Mouse (Mus musculus): ENCODE data around the gene Golm1. TPM values are rescaled to one million over a fixed set of nuclear protein-coding genes. Genes with fewer than 3 reads are reported as not detected.
A peak's percentile ranks its signal among the peaks of the same experiment; 100 is the strongest.
"Not testable (repeated sequence)": the region's sequence is repeated elsewhere in the genome, so short reads cannot be mapped to it uniquely, and the experiment has no call there.

The Golm1 gene
- total and polyA plus RNA-seq, 3 experiments = 6.5 to 16.2 (median 11.4) TPM

- Histone ChIP-seq H3K4me1 (ENCODE audit: control insufficient read depth, insufficient read depth, low read length) (peaks cover 2% of the 10 kb centered on the region; the same call in 1 of the 2 replicates), H3K9ac (ENCODE audit: low read depth, low read length) (no peak overlapping the region; the same call in 1 of the 2 replicates), H3K4me3 (no peak overlapping the region), H3K27me3 (ENCODE audit: control insufficient read depth, insufficient read depth, low read length) (no peaks in the 10 kb centered on the region), H3K27ac (peak overlapping the region; percentile 79), H3K79me2 (replicated peaks; ENCODE audit: control insufficient read depth, insufficient read depth, low read length) (no peaks in the 10 kb centered on the region; the same call in 1 of the 2 replicates), H3K36me3 (ENCODE audit: control insufficient read depth, insufficient read depth, low read length) (peaks cover 7% of the 10 kb centered on the region)
- TF ChIP-seq POLR2A (IDR thresholded peaks at IDR 0.05; ENCODE audit: insufficient read depth, low read depth, low read length) (no peak), EP300 (IDR thresholded peaks at IDR 0.05; ENCODE audit: insufficient read depth, low read depth, low read length) (no peak), CTCF (IDR thresholded peaks at IDR 0.05) (no peak)
- intact Hi-C loops (cut with DNase I) = no loop called here
- 74% methylated on average over 2 of the region's 2 CpGs for WGBS
- DNase-seq = peak in 1 of 2 experiments; percentile 37
These were observed 65.2 kb downstream of the Golm1 start for GRCm38 (mm10) chr13:59610437-59610836.

- H3K36me3 ChIP-seq (ENCODE audit: control insufficient read depth, insufficient read depth, low read length) = peaks cover 7% of the 10 kb centered on the region
- WGBS = 86% methylated on average over 4 of the region's 4 CpGs
- no peak overlapping the region for H3K4me3 ChIP-seq
- no peak for TF ChIP-seq POLR2A (IDR thresholded peaks at IDR 0.05; ENCODE audit: insufficient read depth, low read depth, low read length)
- TF ChIP-seq EP300 (IDR thresholded peaks at IDR 0.05; ENCODE audit: insufficient read depth, low read depth, low read length) = no peak
- H3K27ac ChIP-seq = peak overlapping the region; percentile 79
- no peaks in the 10 kb centered on the region; the same call in 1 of the 2 replicates for H3K79me2 ChIP-seq (replicated peaks; ENCODE audit: control insufficient read depth, insufficient read depth, low read length)
- H3K27me3 ChIP-seq (ENCODE audit: control insufficient read depth, insufficient read depth, low read length) = no peaks in the 10 kb centered on the region
- intact Hi-C loops (cut with DNase I) = no loop called here
- no peak overlapping the region for H3K9ac ChIP-seq (ENCODE audit: low read depth, low read length)
- peaks cover 2% of the 10 kb centered on the region; the same call in 1 of the 2 replicates for H3K4me1 ChIP-seq (ENCODE audit: control insufficient read depth, insufficient read depth, low read length)
- DNase-seq = no peak
These were observed 65.7 kb downstream of the Golm1 start for GRCm38 (mm10) chr13:59609885-59610284.

GRCm38 (mm10) chr13:59605221-59605922 lies 70.2 kb downstream of the Golm1 start:
- Histone ChIP-seq H3K36me3 (ENCODE audit: control insufficient read depth, insufficient read depth, low read length) (peaks cover 2% of the 10 kb centered on the region), H3K4me1 (ENCODE audit: control insufficient read depth, insufficient read depth, low read length) (peaks cover 1% of the 10 kb centered on the region; the same call in 1 of the 2 replicates), H3K4me3 (no peak overlapping the region), H3K27ac (no peak overlapping the region), H3K27me3 (ENCODE audit: control insufficient read depth, insufficient read depth, low read length) (no peaks in the 10 kb centered on the region), H3K9ac (ENCODE audit: low read depth, low read length) (no peak overlapping the region), H3K79me2 (replicated peaks; ENCODE audit: control insufficient read depth, insufficient read depth, low read length) (no peaks in the 10 kb centered on the region)
- DNase-seq = no peak
- 75% methylated on average over 10 of the region's 10 CpGs for WGBS
- no peak for TF ChIP-seq EP300 (IDR thresholded peaks at IDR 0.05; ENCODE audit: insufficient read depth, low read depth, low read length)
- intact Hi-C loops (cut with DNase I) = no loop called here

- no peaks in the 10 kb centered on the region for H3K27me3 ChIP-seq (ENCODE audit: control insufficient read depth, insufficient read depth, low read length)
- no peaks in the 10 kb centered on the region for H3K4me1 ChIP-seq (ENCODE audit: control insufficient read depth, insufficient read depth, low read length)
- no peaks in the 10 kb centered on the region for H3K79me2 ChIP-seq (replicated peaks; ENCODE audit: control insufficient read depth, insufficient read depth, low read length)
- WGBS = 93% methylated on average over 1 of the region's 1 CpGs
- no peak for DNase-seq
- no peak for TF ChIP-seq CTCF (IDR thresholded peaks at IDR 0.05)
- TF ChIP-seq EP300 (IDR thresholded peaks at IDR 0.05; ENCODE audit: insufficient read depth, low read depth, low read length) = no peak
- TF ChIP-seq POLR2A (IDR thresholded peaks at IDR 0.05; ENCODE audit: insufficient read depth, low read depth, low read length) = no peak
- no peak overlapping the region for H3K27ac ChIP-seq
- no peak overlapping the region for H3K4me3 ChIP-seq
- no peak overlapping the region for H3K9ac ChIP-seq (ENCODE audit: low read depth, low read length)
- intact Hi-C loops (cut with DNase I) = no loop called here
- no peaks in the 10 kb centered on the region; the same call in 1 of the 2 replicates for H3K36me3 ChIP-seq (ENCODE audit: control insufficient read depth, insufficient read depth, low read length)
These were observed 71.1 kb downstream of the Golm1 start for GRCm38 (mm10) chr13:59604511-59604910.

- H3K4me1 ChIP-seq (ENCODE audit: control insufficient read depth, insufficient read depth, low read length) = no peaks in the 10 kb centered on the region
- H3K79me2 ChIP-seq (replicated peaks; ENCODE audit: control insufficient read depth, insufficient read depth, low read length) = no peaks in the 10 kb centered on the region
- H3K4me3 ChIP-seq = no peak overlapping the region
- no peak for DNase-seq
- no peaks in the 10 kb centered on the region; the same call in 1 of the 2 replicates for H3K36me3 ChIP-seq (ENCODE audit: control insufficient read depth, insufficient read depth, low read length)
- no peak overlapping the region for H3K9ac ChIP-seq (ENCODE audit: low read depth, low read length)
- TF ChIP-seq CTCF (IDR thresholded peaks at IDR 0.05) (no peak), EP300 (IDR thresholded peaks at IDR 0.05; ENCODE audit: insufficient read depth, low read depth, low read length) (no peak), POLR2A (IDR thresholded peaks at IDR 0.05; ENCODE audit: insufficient read depth, low read depth, low read length) (no peak)
- 91% methylated on average over 5 of the region's 5 CpGs for WGBS
- no peak overlapping the region for H3K27ac ChIP-seq
- no peaks in the 10 kb centered on the region for H3K27me3 ChIP-seq (ENCODE audit: control insufficient read depth, insufficient read depth, low read length)
- intact Hi-C loops (cut with DNase I) = no loop called here
These were observed 72.5 kb downstream of the Golm1 start for GRCm38 (mm10) chr13:59603096-59603495.

GRCm38 (mm10) chr13:59592630-59593029 lies 83.0 kb downstream of the Golm1 start:
- Histone ChIP-seq H3K79me2 (replicated peaks; ENCODE audit: control insufficient read depth, insufficient read depth, low read length) (peaks cover 3% of the 10 kb centered on the region; the same call in 1 of the 2 replicates), H3K36me3 (ENCODE audit: control insufficient read depth, insufficient read depth, low read length) (peaks cover 3% of the 10 kb centered on the region), H3K4me1 (ENCODE audit: control insufficient read depth, insufficient read depth, low read length) (no peaks in the 10 kb centered on the region), H3K27me3 (ENCODE audit: control insufficient read depth, insufficient read depth, low read length) (no peaks in the 10 kb centered on the region), H3K9ac (ENCODE audit: low read depth, low read length) (no peak overlapping the region), H3K27ac (no peak overlapping the region), H3K4me3 (no peak overlapping the region)
- intact Hi-C loops (cut with DNase I) = no loop called here
- WGBS = 94% methylated on average over 1 of the region's 1 CpGs
- TF ChIP-seq EP300 (IDR thresholded peaks at IDR 0.05; ENCODE audit: insufficient read depth, low read depth, low read length) (no peak), CTCF (IDR thresholded peaks at IDR 0.05) (no peak), POLR2A (IDR thresholded peaks at IDR 0.05; ENCODE audit: insufficient read depth, low read depth, low read length) (no peak)
- DNase-seq = no peak

- H3K79me2 ChIP-seq (replicated peaks; ENCODE audit: control insufficient read depth, insufficient read depth, low read length); H3K4me3 ChIP-seq; H3K36me3 ChIP-seq (ENCODE audit: control insufficient read depth, insufficient read depth, low read length); intact Hi-C loops (cut with DNase I); DNase-seq; H3K4me1 ChIP-seq (ENCODE audit: control insufficient read depth, insufficient read depth, low read length); H3K27ac ChIP-seq; H3K27me3 ChIP-seq (ENCODE audit: control insufficient read depth, insufficient read depth, low read length); H3K9ac ChIP-seq (ENCODE audit: low read depth, low read length): not testable (repeated sequence)
- 94% methylated on average over 3 of the region's 3 CpGs for WGBS
These were observed 83.6 kb downstream of the Golm1 start for GRCm38 (mm10) chr13:59592058-59592457.
